Mouse (Mus musculus): ENCODE measurements around the gene Nol12.

Gene Nol12

GRCm38 (mm10) chr15:78934784-78935320, at the start of gene Nol12:
Gene Nol12, plus strand, starts transcription at chr15:78934933.
- Histone ChIP-seq H3K27me3 (ENCODE audit: control insufficient read depth, insufficient read depth, low read length, poor library complexity, severe bottlenecking) (no peaks in the 10 kb centered on the region), H3K36me3 (ENCODE audit: control insufficient read depth, insufficient read depth, low read length, poor library complexity, severe bottlenecking) (peaks cover 5% of the 10 kb centered on the region)
- DNase-seq (ENCODE audit: low read depth, low spot score): peak; percentile 93

DNA sequence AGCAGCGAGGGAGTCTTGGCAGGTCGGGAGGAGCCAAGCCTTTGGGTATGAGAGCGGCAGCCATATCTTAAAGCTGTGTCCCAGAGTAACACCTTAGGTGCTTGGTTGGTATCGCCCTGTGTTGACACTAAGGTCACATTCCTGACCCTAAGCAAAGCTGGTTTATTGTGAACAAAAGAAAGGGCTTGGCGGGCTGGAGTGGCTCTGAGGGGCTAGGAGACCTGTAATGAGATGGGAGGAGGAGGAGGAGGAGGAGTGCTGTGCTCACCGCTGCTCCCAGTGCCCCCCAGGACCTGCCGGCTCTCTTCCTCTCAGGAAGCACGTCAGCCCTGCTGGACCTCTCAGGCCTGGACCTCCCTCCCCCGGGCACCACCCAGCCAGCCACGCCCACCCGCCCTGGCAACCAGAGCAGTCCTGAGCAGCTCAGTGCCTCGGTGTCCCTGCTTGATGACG, 45.3 kb upstream of the Nol12 start:
- Histone ChIP-seq H3K36me3 (ENCODE audit: control insufficient read depth, insufficient read depth, low read length, poor library complexity, severe bottlenecking) (peaks cover 12% of the 10 kb centered on the region), H3K27me3 (ENCODE audit: control insufficient read depth, insufficient read depth, low read length, poor library complexity, severe bottlenecking) (no peaks in the 10 kb centered on the region)
- no peak for DNase-seq (ENCODE audit: low read depth, low spot score)

DNA sequence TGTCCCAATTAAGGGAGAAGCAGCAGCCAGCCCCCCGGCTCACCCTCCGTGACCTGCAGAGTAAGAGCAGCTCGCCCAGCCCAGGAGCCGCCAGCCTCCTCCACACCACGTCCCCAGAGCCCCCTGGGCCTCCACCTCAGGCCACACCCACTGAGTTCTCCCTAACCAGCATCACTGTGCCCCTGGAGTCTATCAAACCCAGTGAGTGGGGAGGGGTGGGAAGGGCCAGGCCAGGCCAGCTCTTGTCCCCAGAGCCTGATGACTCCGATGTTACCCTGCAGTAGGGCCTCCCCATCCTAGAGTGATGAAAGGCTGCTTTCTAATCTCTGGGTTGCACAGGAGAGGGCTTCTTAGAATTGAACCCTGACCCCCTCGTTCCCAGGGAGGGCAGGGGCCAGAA, 42.3 kb upstream of the Nol12 start:
- no peaks in the 10 kb centered on the region for H3K27me3 ChIP-seq (ENCODE audit: control insufficient read depth, insufficient read depth, low read length, poor library complexity, severe bottlenecking)
- DNase-seq (ENCODE audit: low read depth, low spot score): no peak
- H3K36me3 ChIP-seq (ENCODE audit: control insufficient read depth, insufficient read depth, low read length, poor library complexity, severe bottlenecking): peaks cover 6% of the 10 kb centered on the region; the same call in 1 of the 2 replicates

GRCm38 (mm10) chr15:78894726-78895125, 40.0 kb upstream of the Nol12 start:
- DNase-seq (ENCODE audit: low read depth, low spot score): peak; percentile 39
- Histone ChIP-seq H3K27me3 (ENCODE audit: control insufficient read depth, insufficient read depth, low read length, poor library complexity, severe bottlenecking) (no peaks in the 10 kb centered on the region), H3K36me3 (ENCODE audit: control insufficient read depth, insufficient read depth, low read length, poor library complexity, severe bottlenecking) (peaks cover 1% of the 10 kb centered on the region; the same call in 1 of the 2 replicates)

- peak; percentile 29 for DNase-seq (ENCODE audit: low read depth, low spot score)
- Histone ChIP-seq H3K27me3 (ENCODE audit: control insufficient read depth, insufficient read depth, low read length, poor library complexity, severe bottlenecking) (no peaks in the 10 kb centered on the region), H3K36me3 (ENCODE audit: control insufficient read depth, insufficient read depth, low read length, poor library complexity, severe bottlenecking) (peaks cover 1% of the 10 kb centered on the region; the same call in 1 of the 2 replicates)
Measured at GRCm38 (mm10) chr15:78895741-78896140, 39.0 kb upstream of the Nol12 start.

DNA sequence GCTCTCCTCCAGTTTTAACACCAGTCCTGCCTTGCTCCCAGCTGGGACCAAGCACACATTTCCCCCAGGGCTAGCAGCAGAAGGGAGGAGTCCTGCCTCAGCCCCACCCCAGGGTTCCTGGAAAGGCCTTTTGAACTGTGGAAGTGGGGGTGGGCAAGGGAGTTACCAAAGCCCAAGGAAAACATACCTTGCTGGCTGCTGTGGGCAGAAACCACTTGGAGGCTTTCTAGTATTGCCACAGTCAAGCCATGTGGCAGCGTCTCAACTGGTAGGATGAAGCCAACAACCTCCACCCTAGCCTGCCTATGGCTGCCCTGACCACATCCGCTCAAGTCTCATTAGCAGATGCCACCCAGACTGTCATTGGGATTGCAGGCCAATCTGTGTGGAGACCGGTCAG, 38.6 kb upstream of the Nol12 start:
- Histone ChIP-seq H3K27me3 (ENCODE audit: control insufficient read depth, insufficient read depth, low read length, poor library complexity, severe bottlenecking) (no peaks in the 10 kb centered on the region), H3K36me3 (ENCODE audit: control insufficient read depth, insufficient read depth, low read length, poor library complexity, severe bottlenecking) (peaks cover 1% of the 10 kb centered on the region; the same call in 1 of the 2 replicates)
- no peak for DNase-seq (ENCODE audit: low read depth, low spot score)

DNA sequence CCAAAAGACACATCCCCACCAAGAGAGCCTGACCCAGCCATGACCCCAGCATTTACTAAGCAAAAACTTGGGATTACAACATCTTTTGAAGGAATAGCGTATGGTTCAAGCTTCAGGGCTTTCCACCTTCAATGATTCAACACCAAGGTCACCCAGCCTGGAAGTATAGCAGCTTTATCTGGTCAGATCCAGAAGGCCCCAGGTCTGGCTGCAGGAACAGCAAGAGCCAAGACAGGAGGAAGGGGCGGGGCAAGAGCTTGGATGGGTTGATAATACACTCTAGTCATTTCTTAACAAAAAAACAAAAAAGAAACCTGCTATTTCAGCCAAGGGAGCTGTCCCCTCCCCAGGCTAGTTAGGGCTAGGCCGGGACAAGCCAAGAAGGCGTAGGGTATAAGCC, 37.2 kb upstream of the Nol12 start:
- no peak for DNase-seq (ENCODE audit: low read depth, low spot score)
- Histone ChIP-seq H3K36me3 (ENCODE audit: control insufficient read depth, insufficient read depth, low read length, poor library complexity, severe bottlenecking) (no peaks in the 10 kb centered on the region), H3K27me3 (ENCODE audit: control insufficient read depth, insufficient read depth, low read length, poor library complexity, severe bottlenecking) (no peaks in the 10 kb centered on the region)

DNA sequence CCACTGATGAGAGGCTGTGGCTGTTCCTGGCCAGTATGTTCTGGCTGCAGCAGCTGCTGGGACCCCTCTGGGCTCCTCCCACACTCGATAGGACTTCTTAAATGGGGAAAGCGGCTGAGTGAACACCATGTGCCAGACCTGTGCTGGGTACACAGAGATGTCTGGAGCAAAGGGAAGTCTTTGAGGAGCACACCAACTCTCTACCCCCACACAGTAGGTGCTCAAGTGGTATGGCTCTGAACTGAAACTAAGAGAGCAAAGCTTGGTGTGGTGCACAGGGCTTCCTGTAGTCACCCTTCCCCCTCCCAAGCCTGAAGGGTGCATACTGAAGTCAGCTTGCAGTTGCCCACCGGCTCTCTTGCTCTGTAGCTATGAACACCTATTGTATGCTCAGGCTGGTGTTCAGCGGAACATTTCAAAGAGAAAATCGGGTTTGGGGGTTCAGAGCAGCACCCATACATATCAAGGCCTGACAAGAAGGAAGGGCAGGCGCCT, 36.2 kb upstream of the Nol12 start:
- Histone ChIP-seq H3K36me3 (ENCODE audit: control insufficient read depth, insufficient read depth, low read length, poor library complexity, severe bottlenecking) (0 out of 2 replicates have a peak, but pooled peaks cover 2% of the 10 kb centered on the region), H3K27me3 (ENCODE audit: control insufficient read depth, insufficient read depth, low read length, poor library complexity, severe bottlenecking) (no peaks in the 10 kb centered on the region)
- peak; percentile 50 for DNase-seq (ENCODE audit: low read depth, low spot score)

DNA sequence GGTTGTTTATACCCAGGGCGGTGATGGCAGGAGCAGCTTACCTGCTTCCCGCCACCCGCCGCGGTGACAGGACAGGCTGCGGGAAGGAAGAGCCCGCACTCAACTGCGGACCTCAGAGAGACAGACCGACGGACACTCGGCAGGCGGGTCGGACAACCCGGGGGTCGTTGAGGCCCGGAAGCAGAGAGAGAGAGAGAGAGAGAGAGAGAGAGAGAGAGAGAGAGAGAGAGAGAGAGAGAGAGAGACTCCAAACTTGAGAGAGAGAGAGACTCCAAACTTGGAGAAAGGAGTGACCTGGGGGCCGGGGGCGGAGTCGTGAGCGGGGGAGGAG, 35.4 kb upstream of the Nol12 start, which contains the start of gene Gm49510:
Gene Gm49510, plus strand, starts transcription at position 259 of the 331 bp plus-strand sequence.
- Histone ChIP-seq H3K36me3 (ENCODE audit: control insufficient read depth, insufficient read depth, low read length, poor library complexity, severe bottlenecking) (peaks cover 2% of the 10 kb centered on the region; the same call in 1 of the 2 replicates), H3K27me3 (ENCODE audit: control insufficient read depth, insufficient read depth, low read length, poor library complexity, severe bottlenecking) (no peaks in the 10 kb centered on the region)
- DNase-seq (ENCODE audit: low read depth, low spot score): no peak

DNA sequence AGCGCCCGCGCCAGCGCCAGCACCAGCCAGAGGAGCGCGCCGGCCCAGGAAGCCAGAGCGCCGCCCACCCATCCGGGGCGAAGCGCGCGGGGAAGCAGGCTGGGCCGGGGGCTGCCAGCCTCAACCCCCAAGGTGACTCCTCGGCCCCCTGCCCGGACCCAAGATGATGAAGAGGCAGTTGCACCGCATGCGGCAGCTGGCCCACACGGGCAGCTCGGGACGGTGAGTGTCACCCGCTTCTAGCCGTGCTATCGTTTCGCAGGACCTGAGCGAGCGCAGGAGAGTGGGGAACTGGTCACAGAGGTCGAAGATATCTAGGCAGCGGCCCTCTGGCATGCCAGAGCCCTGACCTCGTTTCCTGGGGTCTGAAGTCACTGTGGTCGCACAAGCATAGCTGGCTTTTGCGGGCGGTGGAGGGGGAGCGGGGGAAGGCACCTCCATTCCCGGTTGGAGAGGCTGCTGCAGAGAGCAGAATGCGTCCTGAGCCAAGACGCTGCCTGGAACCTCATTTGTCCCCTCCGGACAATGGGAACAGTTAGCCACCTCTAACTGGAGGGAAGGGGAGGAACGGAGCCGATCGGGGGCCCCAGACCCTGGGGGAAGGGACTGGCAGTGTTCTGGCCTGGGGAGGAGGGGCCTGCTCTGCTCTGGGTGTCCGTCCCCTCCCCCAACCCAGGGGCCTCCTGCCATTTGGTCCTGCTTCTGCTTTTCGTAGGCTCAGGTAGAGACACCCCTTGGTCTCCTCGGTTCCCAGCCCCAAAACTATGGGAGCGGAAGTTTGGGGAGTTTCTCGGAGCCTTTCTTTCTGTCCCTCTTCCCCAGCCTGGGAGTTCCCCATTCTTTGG, 34.8 kb upstream of the Nol12 start, which contains the start of gene Sh3bp1:
Gene Sh3bp1, plus strand, starts transcription at position 29 of the 845 bp plus-strand sequence.
- H3K36me3 ChIP-seq (ENCODE audit: control insufficient read depth, insufficient read depth, low read length, poor library complexity, severe bottlenecking): peaks cover 4% of the 10 kb centered on the region
- no peaks in the 10 kb centered on the region for H3K27me3 ChIP-seq (ENCODE audit: control insufficient read depth, insufficient read depth, low read length, poor library complexity, severe bottlenecking)
- peak; percentile 59 for DNase-seq (ENCODE audit: low read depth, low spot score)

DNA sequence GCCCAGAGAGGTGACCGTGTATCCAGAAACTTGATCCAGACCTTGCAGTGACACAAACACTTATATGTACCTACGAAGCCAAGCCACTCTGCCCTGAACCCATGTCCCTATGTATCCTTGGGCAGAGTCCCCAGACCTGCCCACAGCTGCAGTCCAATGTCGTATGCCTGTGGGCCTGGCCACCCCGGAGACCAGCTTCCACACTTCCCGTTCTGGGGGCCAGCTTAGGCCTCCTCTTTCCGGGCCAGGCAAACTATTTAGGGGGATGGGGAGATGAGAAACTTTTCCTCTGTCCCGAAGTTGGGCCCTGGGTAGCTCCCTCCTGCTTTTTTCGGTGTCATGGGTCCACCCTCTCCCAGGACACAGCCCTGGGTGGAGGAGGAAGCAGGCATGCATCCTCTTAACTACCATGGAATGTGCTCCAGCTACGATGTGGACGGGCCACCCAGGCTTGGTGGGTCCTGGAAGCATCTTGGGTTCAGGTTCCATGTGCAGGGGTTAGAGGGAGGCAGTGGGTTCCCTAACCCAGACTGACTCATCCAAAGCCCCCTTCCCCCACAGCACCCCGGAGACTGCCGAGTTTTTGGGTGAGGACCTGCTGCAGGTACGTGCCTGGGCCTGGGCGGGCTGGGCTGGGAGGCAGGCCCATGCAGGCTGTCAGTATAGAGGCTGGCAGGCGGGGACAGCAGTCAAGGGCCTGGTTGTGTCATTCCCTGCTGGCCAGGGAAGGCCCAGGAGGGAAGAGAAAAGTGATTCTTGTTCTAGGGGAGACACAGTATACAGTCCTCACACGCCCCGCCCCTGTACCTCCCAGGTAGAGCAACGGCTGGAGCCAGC, 33.9 kb upstream of the Nol12 start:
- Histone ChIP-seq H3K27me3 (ENCODE audit: control insufficient read depth, insufficient read depth, low read length, poor library complexity, severe bottlenecking) (no peaks in the 10 kb centered on the region), H3K36me3 (ENCODE audit: control insufficient read depth, insufficient read depth, low read length, poor library complexity, severe bottlenecking) (peaks cover 4% of the 10 kb centered on the region)
- DNase-seq (ENCODE audit: low read depth, low spot score): no peak

DNA sequence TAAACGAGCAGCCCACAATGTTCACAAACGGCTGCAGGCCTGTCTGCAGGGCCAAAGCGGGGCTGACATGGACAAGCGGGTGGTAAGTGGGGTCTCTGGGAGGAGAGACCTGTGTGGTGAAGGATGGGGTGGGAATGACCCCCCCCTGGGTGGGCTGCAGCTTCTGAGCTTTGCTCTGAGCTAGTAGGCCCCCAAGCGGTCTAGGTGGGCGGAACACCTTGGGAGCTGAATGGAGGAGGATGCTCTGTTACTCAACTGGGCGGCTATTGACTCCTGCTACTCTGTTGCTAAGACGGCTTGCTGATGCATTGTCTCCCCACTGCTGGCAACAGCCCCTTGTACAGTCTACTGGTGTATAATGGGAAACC, 33.3 kb upstream of the Nol12 start:
- peaks cover 6% of the 10 kb centered on the region for H3K36me3 ChIP-seq (ENCODE audit: control insufficient read depth, insufficient read depth, low read length, poor library complexity, severe bottlenecking)
- H3K27me3 ChIP-seq (ENCODE audit: control insufficient read depth, insufficient read depth, low read length, poor library complexity, severe bottlenecking): no peaks in the 10 kb centered on the region
- DNase-seq (ENCODE audit: low read depth, low spot score): no peak

- no peaks in the 10 kb centered on the region for H3K27me3 ChIP-seq (ENCODE audit: control insufficient read depth, insufficient read depth, low read length, poor library complexity, severe bottlenecking)
- H3K36me3 ChIP-seq (ENCODE audit: control insufficient read depth, insufficient read depth, low read length, poor library complexity, severe bottlenecking): peaks cover 10% of the 10 kb centered on the region
- peak; percentile 87 for DNase-seq (ENCODE audit: low read depth, low spot score)
Measured at GRCm38 (mm10) chr15:78903243-78903642, 31.5 kb upstream of the Nol12 start.

DNA sequence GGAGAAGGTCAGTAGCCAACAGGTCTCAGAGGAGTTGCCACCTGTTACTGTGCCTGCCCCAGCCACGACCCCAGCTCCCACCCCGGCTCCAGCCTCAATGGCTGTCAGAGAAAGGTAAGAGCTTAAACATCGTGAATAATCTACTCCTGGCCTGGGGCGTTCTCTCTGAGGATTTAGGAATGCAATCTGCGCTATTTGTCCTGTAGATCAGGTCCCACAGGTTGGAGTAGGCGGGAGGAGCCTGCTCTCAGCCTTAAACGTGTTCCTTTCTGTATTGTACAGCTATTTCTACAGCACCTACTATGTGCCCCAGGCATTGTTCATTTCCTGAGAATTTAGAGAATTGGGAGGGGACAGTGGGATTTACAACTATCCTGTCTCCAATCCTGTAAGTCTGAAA, 26.3 kb upstream of the Nol12 start:
- Histone ChIP-seq H3K27me3 (ENCODE audit: control insufficient read depth, insufficient read depth, low read length, poor library complexity, severe bottlenecking) (no peaks in the 10 kb centered on the region), H3K36me3 (ENCODE audit: control insufficient read depth, insufficient read depth, low read length, poor library complexity, severe bottlenecking) (peaks cover 16% of the 10 kb centered on the region)
- no peak for DNase-seq (ENCODE audit: low read depth, low spot score)
